Mouse (Mus musculus): ENCODE measurements at regions not wholly inside any gene's neighbourhood (a gene's known extent, or its start where the extent isn't known, plus 50 kb on each side); places are given as distances from the start of the nearest gene placed in this dataset.

DNA sequence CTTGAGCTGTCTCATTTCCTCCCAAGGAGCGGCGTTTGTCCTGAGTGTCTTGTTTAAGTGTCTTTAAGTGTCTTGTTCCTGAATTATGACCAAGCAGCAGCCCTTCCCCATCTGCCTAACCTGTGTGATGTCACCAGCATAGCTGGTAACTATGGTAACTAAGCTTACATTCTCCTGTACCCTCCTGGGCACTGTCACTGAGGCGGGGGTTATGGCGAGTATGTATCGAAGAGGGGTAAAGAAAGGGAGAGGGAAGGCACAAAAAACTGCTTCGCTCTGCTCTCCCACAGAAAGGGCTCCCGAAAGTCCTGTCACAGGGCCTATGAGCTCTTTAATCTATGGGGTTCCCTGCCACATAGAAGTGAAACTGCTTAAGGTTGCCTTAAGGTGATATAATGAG, 89.6 kb downstream of the Ppp4r2 start:
- DNase-seq (ENCODE audit: low read depth, low spot score) = no peak

DNA sequence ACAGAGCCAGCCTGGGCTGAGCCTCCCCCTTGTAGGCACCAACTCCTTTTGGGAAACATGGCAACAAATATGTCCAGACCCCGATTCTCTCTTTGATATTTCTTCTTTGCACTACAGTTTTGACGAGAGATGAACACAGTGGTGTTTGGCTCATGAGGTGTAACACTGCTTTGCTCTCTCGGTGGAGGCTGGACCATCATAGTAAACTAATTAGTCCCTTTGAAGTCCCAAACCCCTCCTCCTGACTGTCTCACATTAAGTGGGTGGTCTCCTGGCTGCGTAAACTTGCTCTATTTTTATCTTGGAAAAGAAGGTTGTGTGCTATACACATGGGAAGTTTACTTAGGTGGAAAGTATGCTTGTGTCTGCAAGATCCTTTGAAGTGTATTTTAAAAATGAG, 90.3 kb downstream of the Ppp4r2 start:
- no peak for DNase-seq (ENCODE audit: low read depth, low spot score)

GRCm38 (mm10) chr6:100928791-100929758, 95.7 kb downstream of the Ppp4r2 start:
- peak; percentile 51 for DNase-seq (ENCODE audit: low read depth, low spot score)

GRCm38 (mm10) chr6:100929759-100930358, 96.4 kb downstream of the Ppp4r2 start:
- peak; percentile 82 for DNase-seq (ENCODE audit: low read depth, low spot score)

- no peak for DNase-seq (ENCODE audit: low read depth, low spot score)
Measured at GRCm38 (mm10) chr6:100930706-100931105, 97.3 kb downstream of the Ppp4r2 start.

DNA sequence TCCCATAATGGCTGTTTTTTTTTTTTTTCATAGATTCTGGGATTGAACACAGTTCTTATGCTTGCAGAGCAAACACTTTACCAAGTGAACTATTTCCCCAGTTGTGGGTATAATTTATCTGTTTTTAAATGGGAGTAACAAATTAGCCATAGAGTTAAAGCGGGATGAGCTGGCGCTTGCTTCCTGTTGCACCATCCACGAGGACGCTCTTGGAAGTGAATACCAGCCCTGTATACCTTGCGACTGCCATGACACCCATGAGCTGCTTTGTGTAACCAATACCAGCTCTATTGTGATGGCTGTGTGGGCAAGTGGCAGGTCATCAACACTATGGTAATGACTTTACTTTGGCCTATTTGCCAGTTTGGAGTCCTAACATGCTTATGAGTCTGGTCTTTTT, 101.0 kb downstream of the Ppp4r2 start:
- no peak for DNase-seq (ENCODE audit: low read depth, low spot score)

DNA sequence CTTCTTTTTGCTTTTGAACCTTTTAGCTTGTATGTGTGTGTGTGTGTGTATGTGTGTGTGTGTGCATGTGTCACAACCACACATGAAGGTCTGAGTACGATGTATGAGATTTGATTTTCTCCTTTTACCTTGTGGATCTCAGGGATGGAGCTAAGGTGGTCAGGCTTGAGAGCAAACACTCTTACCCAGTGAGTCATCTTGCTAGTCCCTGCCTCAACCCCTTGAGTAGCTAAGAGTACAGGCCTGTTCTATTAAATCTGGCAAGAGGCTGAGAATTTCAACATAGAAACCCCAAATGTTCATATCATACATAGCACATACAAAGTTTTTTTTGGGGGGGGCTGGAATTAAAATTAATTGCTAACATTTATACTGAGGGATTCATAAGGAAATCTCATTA, 104.4 kb downstream of the Ppp4r2 start:
- DNase-seq (ENCODE audit: low read depth, low spot score) = no peak

DNA sequence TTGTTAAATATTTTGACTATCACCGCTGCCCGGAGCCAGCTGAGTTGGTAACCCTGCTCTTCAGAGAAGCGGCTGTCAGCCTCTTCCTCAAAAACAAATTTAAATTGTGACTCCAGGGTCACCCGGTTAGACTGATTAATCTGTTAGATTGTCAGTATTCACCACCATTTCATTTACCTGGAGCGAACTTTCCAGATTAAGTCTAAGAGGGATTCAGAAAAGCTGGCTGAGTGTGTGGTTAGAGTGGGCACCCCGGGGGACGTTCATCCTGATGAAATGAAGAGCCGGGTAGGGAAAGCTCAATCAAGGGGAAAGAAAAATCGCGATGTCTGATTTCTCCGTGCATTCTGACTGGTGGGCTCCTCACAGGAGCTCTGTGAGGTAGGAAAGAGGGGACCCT, 105.0 kb downstream of the Ppp4r2 start:
- DNase-seq (ENCODE audit: low read depth, low spot score) = no peak

DNA sequence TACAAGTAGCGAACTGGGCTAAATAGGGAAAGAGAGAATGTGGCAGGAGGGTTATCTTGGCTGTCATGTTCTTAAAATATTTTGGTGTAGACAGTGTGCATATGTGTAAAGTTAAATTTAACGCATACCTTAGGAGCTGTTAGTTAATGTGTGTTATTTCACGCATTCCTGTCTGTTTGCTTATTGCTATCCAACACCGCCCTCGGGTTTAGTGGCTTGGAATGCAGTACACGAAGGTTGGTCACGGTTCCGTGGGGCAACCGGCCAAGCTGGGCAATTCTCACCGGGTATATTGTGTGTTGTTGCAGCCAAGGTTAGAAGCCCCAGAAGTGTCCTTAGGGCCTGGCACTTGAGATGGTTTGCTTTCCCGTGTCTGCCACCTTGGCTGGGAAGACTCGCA, 105.6 kb downstream of the Ppp4r2 start:
- peak; percentile 34 for DNase-seq (ENCODE audit: low read depth, low spot score)

DNA sequence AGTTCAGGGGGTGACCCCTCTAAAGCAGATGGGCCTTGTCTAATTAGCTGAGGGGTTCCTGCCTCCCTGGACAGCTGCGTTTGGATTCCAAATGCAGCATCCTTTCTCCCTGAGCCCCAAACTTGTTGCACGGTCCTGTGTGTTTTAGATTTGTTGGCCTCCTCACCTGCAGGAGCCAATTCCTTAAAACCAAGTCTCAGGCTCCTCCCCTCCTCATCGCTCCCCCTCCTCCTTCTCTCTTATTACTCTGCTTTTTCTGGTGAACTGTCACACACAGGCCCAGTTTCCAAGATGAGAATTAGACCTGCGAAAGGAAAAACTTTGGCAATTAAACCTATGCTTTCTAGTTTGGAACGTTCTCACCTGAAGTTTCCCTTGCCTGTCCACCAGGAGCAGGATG, 106.3 kb downstream of the Ppp4r2 start:
- no peak for DNase-seq (ENCODE audit: low read depth, low spot score)

DNA sequence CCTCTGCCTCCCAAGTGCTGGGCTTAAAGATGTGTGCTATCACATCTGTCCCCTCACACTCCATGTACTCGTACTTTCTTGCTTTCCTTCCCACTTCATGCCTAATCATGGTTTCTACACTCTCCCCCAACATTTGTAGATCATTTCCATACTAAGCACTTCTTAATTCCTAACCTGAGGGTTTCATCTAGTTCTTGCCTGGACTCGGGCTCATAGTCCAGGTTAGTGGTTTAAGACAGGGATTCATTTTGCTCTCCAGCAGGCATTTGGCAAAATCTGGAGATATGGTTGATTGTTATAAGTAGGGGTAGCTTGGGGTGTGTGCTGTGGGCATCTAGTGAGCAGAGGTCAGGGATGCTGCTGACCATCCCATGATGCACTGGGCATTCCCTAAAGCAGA, 108.3 kb downstream of the Ppp4r2 start:
- DNase-seq (ENCODE audit: low read depth, low spot score) = no peak

DNA sequence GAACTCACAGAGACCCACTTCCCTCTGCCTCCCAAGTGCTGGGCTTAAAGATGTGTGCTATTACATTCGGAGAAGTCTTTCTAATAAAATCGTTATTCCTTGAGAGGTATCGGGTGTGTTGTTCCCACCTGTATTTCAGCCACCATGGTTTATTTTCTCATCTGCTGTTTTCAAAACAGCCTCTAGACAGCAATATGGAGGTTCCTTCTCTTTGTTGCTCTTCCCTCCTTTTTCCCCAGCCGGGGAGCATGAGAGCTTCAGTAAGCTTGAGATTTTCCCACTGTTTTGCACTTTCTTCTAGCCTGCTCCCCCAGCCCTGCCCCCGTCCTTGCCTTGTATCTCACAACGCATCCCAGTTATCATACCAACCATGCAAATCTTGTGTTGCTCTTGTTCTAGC, 109.5 kb downstream of the Ppp4r2 start:
- no peak for DNase-seq (ENCODE audit: low read depth, low spot score)

GRCm38 (mm10) chr6:100945796-100946195, 112.4 kb downstream of the Ppp4r2 start:
- DNase-seq (ENCODE audit: low read depth, low spot score) = no peak

GRCm38 (mm10) chr6:100948340-100948739, 114.9 kb downstream of the Ppp4r2 start:
- DNase-seq (ENCODE audit: low read depth, low spot score) = no peak

GRCm38 (mm10) chr6:100951646-100952045, 118.2 kb downstream of the Ppp4r2 start:
- no peak for DNase-seq (ENCODE audit: low read depth, low spot score)

GRCm38 (mm10) chr6:100952470-100952869, 119.0 kb downstream of the Ppp4r2 start:
- DNase-seq (ENCODE audit: low read depth, low spot score) = no peak

- DNase-seq (ENCODE audit: low read depth, low spot score) = peak; percentile 45
Measured at GRCm38 (mm10) chr6:100954563-100954962, 121.1 kb downstream of the Ppp4r2 start.

DNA sequence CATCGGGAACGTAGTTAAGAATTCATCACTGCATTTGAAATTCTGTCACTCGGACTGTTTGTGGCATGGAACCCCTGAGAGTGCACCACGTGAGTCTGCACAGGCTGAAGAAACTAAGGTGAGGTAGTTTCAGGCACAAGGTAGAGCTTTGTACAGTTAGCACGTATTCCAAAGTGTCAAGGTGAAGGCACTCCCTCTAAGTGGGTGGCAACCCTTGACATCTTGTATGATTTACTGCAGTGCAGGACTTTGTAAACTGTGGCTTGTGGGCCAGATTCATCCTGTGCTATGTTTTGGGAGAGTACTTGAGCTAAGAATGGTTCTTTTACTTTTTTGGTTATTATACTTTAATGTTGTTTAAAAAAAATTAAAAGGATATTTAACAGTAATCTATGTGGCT, 133.1 kb downstream of the Ppp4r2 start:
- no peak for DNase-seq (ENCODE audit: low read depth, low spot score)

DNA sequence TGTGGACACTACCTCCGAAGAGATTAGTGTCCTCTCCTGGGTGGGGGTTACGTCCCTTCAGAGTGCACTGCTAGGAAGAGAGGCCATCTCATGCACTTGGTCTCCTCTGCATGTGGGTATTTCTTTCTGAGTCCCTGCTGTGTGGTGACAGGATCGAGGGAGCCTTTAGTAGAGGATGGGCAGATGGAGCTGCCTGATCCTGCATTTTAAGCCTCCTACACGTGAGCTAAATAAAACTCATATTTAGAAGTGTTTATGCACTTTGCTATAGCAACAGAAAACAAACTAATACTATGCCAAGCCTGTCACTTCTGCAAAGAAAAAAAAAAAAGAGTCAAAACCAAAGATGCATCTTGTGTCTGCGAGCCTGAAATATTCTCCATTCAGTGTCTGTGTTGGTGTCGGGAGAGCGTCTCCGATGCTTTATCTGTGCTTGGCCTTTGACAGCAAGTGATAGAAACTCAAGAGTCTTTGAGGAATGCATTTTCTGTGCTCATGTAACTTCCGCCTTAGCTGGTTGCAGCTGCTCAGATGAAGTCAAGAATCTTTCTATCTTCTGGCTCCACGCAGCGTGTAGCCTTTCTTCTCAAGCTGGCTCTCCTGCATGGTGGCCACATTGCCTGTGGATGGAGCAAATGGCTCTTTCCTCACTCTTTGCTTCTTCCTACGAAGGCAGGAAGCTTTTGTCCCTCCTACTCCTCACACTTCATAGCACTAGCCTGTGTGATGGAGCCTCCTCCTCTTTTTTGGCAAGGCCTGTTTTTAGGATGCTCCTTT, 134.8 kb downstream of the Ppp4r2 start:
- DNase-seq (ENCODE audit: low read depth, low spot score) = peak; percentile 76

GRCm38 (mm10) chr6:100968960-100969359, 135.5 kb downstream of the Ppp4r2 start:
- DNase-seq (ENCODE audit: low read depth, low spot score) = no peak

DNA sequence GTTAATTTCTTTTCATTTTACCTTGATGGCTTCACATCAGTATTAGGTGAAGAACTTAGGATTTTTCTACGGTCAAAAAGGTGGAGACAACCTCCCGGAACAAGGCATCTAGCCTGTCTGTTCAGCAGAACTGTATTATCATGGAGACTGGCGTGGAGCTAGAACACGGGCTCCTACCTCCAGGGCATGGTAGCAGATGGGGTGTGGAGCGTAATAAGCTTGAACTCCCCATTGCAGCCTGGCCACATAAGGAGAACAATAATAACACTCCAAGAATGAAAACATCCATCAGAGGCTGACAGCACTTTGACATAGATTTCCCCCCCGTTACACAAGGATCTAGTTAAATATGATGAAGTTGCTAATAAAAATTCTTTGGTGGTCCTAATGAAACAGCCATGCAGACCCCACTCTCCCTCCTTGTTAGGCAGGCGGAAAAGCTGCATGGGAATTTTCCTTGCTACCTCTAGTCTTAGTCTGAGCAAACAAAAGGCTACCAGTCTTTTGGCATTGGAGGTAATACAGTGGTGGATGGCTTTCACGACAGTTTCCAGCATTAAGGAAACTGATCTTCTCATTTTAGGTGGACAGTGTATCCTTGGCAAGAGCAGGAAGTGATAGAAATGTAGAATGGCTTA, 137.5 kb downstream of the Ppp4r2 start:
- DNase-seq (ENCODE audit: low read depth, low spot score) = no peak

DNA sequence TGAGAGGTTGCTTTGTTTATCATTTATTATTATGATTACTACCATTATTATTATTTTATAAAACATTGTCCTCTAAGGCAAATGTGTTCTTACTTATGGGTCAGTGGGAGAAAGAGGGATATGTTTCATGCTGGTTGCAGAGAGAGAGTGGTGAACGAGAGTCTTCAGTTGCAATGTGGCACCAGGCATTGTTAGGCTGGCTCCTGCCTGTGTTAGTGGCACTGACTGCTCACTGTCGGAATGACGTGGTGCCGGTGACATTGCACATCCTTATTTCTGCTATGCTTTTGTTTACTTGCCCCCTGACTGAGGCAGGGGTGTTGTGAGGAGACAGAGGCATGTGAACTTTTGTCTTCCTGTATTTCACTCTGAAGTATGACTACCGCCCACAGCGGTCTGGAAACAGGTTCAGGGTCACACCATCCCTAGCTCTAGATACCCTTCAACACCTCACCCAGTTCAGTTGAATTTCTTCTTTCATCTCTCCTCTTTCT, 138.1 kb downstream of the Ppp4r2 start:
- no peak for DNase-seq (ENCODE audit: low read depth, low spot score)

Data from brain, adult 2 months (tissue).